ENCODE assay signal across 8 mouse cellular contexts in genomic region chr3:117868091-117868490, GRCm38 (mm10). TPM values are rescaled to one million over a fixed set of nuclear protein-coding genes. Genes with fewer than 3 reads are reported as not detected.
DNase-seq lines count a peak whose midpoint lies in the region; ATAC-seq and TF ChIP-seq lines count a peak whose summit lies in the region.

No protein-coding gene starts in this region.

- TF ChIP-seq POLR2A in lung, adult 2 months (IDR thresholded peaks at IDR 0.05; ENCODE audit: borderline replicate concordance, extremely low read depth, low read depth, low read length): no peak
- no peak for TF ChIP-seq POLR2A in myocyte (IDR thresholded peaks at IDR 0.05; ENCODE audit: insufficient read length, low read depth)

- peak overlapping the region; percentile 100 for H3K4me3 ChIP-seq in lung, adult 2 months (replicated peaks; ENCODE audit: extremely low read depth, low read depth, low read length)
- H3K4me3 ChIP-seq in heart, embryonic 11.5 days (ENCODE audit: low read depth, low read length): peak overlapping the region; percentile 62
- peak overlapping the region; percentile 48 for H3K4me3 ChIP-seq in limb, embryonic 11.5 days (ENCODE audit: low read depth, low read length)
- H3K4me3 ChIP-seq in myocyte: peak overlapping the region; percentile 58

- H3K36me3 ChIP-seq in heart, embryonic 11.5 days (ENCODE audit: control insufficient read depth, insufficient read depth, low read length): no peaks in the 10 kb centered on the region
- no peaks in the 10 kb centered on the region for H3K36me3 ChIP-seq in limb, embryonic 11.5 days (ENCODE audit: control insufficient read depth, insufficient read depth, low read length)
- H3K36me3 ChIP-seq in myocyte (ENCODE audit: control insufficient read depth, insufficient read depth): no peaks in the 10 kb centered on the region

- peak overlapping the region; percentile 82 for H3K27ac ChIP-seq in heart, embryonic 11.5 days (ENCODE audit: low read depth, low read length)
- H3K27ac ChIP-seq in limb, embryonic 11.5 days (replicated peaks; ENCODE audit: low read depth, low read length): no peak overlapping the region

- ATAC-seq in heart, embryonic 11.5 days (replicated peaks; ENCODE audit: insufficient number of reproducible peaks, low FRiP score, low TSS enrichment): no peak
- no peak; the same call in 1 of the 2 replicates for ATAC-seq in limb, embryonic 11.5 days (ENCODE audit: insufficient number of reproducible peaks, low FRiP score, low TSS enrichment, low read depth)

- peaks cover 10% of the 10 kb centered on the region for H3K79me2 ChIP-seq in myocyte (ENCODE audit: control insufficient read depth, insufficient read depth)

- WGBS in lung, adult 2 months: 19% methylated on average over 2 of the region's 2 CpGs
- 59% methylated on average over 2 of the region's 2 CpGs for WGBS in heart, embryonic 11.5 days (ENCODE audit: insufficient replicate concordance)
- 75% methylated on average over 2 of the region's 2 CpGs for WGBS in limb, embryonic 11.5 days

- TF ChIP-seq CTCF in lung, adult 2 months (IDR thresholded peaks at IDR 0.05; ENCODE audit: insufficient read depth, low read length): no peak

- H3K9me3 ChIP-seq in heart, embryonic 11.5 days (replicated peaks; ENCODE audit: control insufficient read depth, low read length): no peaks in the 10 kb centered on the region
- no peaks in the 10 kb centered on the region for H3K9me3 ChIP-seq in limb, embryonic 11.5 days (ENCODE audit: control insufficient read depth, low read length)

- no peaks in the 10 kb centered on the region for H3K27me3 ChIP-seq in heart, embryonic 11.5 days (ENCODE audit: control insufficient read depth, insufficient read depth, low read length)
- H3K27me3 ChIP-seq in limb, embryonic 11.5 days (ENCODE audit: control insufficient read depth, insufficient read depth, low read length): no peaks in the 10 kb centered on the region
- H3K27me3 ChIP-seq in myocyte (ENCODE audit: control insufficient read depth, insufficient read depth, insufficient read length): no peaks in the 10 kb centered on the region

- H3K4me2 ChIP-seq in heart, embryonic 11.5 days: peak overlapping the region; percentile 68
- H3K4me2 ChIP-seq in limb, embryonic 11.5 days (ENCODE audit: low read depth, severe bottlenecking): peak overlapping the region; percentile 69
- peak overlapping the region; percentile 87 for H3K4me2 ChIP-seq in myocyte (ENCODE audit: low read depth)

- peak; percentile 14 for DNase-seq in lung, adult 2 months
- DNase-seq in lung, postnatal 25 days (ENCODE audit: low spot score): no peak
- no peak for DNase-seq in limb, embryonic 11.5 days (ENCODE audit: low spot score)
- no peak for DNase-seq in layer of hippocampus, adult 9-11 months
- no peak for DNase-seq in ovary, postnatal 10 days (ENCODE audit: low spot score)
- DNase-seq in yolk sac, embryonic 10.5 days (ENCODE audit: low spot score): no peak

- H3K4me1 ChIP-seq in lung, adult 2 months (ENCODE audit: control insufficient read depth, insufficient read depth, low read length): peaks cover 7% of the 10 kb centered on the region
- peaks cover 2% of the 10 kb centered on the region; the same call in 1 of the 2 replicates for H3K4me1 ChIP-seq in heart, embryonic 11.5 days (ENCODE audit: control insufficient read depth, insufficient read depth, low read length)
- H3K4me1 ChIP-seq in limb, embryonic 11.5 days (ENCODE audit: control insufficient read depth, insufficient read depth, low read length): no peaks in the 10 kb centered on the region

- H3K9ac ChIP-seq in heart, embryonic 11.5 days (ENCODE audit: low read depth, low read length): peak overlapping the region; percentile 84
- peak overlapping the region; percentile 67; the same call in 1 of the 2 replicates for H3K9ac ChIP-seq in limb, embryonic 11.5 days (ENCODE audit: low read length)

- H3ac ChIP-seq in myocyte (ENCODE audit: control insufficient read depth, insufficient read length): peak overlapping the region; percentile 74

TF ChIP-seq in myocyte, 11 proteins besides CTCF, POLR2A, EP300 and RAD21:
- peak; percentile 19 for TF ChIP-seq TCF12 (IDR thresholded peaks at IDR 0.05; ENCODE audit: insufficient read depth, poor library complexity, severe bottlenecking)
- no peak for TF ChIP-seq E2F4 (IDR thresholded peaks at IDR 0.05; ENCODE audit: insufficient read depth)
- TF ChIP-seq POLR2AphosphoS2 (IDR thresholded peaks at IDR 0.05; ENCODE audit: insufficient read length, low read depth): no peak
- peak; percentile 54; the same call in 1 of the 2 replicates for TF ChIP-seq CEBPB (IDR thresholded peaks at IDR 0.05; ENCODE audit: insufficient read depth, poor library complexity, severe bottlenecking)
- no peak for TF ChIP-seq MAX (IDR thresholded peaks at IDR 0.05; ENCODE audit: low read depth)
- TF ChIP-seq TCF3 (IDR thresholded peaks at IDR 0.05; ENCODE audit: insufficient read length, low read depth): no peak
- no peak for TF ChIP-seq REST (IDR thresholded peaks at IDR 0.05; ENCODE audit: insufficient read depth, insufficient read length)
- peak in 2 of 3 experiments; percentile 16 to 79 for TF ChIP-seq MYOG (IDR thresholded peaks at IDR 0.05; ENCODE audit: control insufficient read depth in 1 of 3, insufficient read depth in 1 of 3, insufficient read length in 2 of 3, low read depth in 2 of 3)
- no peak for TF ChIP-seq SRF (IDR thresholded peaks at IDR 0.05; ENCODE audit: control insufficient read depth, insufficient read length, low read depth)
- TF ChIP-seq USF1 (IDR thresholded peaks at IDR 0.05; ENCODE audit: low read depth): no peak
- TF ChIP-seq MYOD1 (IDR thresholded peaks at IDR 0.05; ENCODE audit: control insufficient read depth in 1 of 3, insufficient read length in 2 of 3, low read depth in 2 of 3): peak in 1 of 3 experiments; percentile 28

RNA-seq across cellular contexts. Expression of gene Snx7, which starts 0.6 kb away (rescaled TPM):
- 22.3 and 22.5 TPM in 2 replicates for polyA plus RNA-seq in lung, adult 2 months (2012; rRNA removed)
- 38.4 and 44.8 TPM in 2 replicates for polyA plus RNA-seq in heart, embryonic 11.5 days (2014; fragmentation: Nextera tagmentation; extraction: Ambion mirVana)
- 11.6 and 12.9 TPM in 2 replicates for polyA plus RNA-seq in limb, embryonic 11.5 days (2014; fragmentation: Nextera tagmentation; extraction: Ambion mirVana)
- 28.3 TPM for polyA plus RNA-seq in myocyte (2012; fragmentation: generic; extraction: Trizol)

Comparison
In these comparisons a context has a peak if more than half of its experiments do, and no peak if none do; other contexts are left out.
1. H3K4me3 ChIP-seq: peak in every context shown above with its lines; median percentile 100 in lung, adult 2 months; 62 in heart, embryonic 11.5 days; 58 in myocyte; 48 in limb, embryonic 11.5 days.